Mouse (Mus musculus): ENCODE data around the gene Dnah7b.

GRCm38 (mm10) chr1:46066015-46066414, at the start of gene Dnah7b:
- no peak for TF ChIP-seq POLR2A (IDR thresholded peaks at IDR 0.05; ENCODE audit: borderline replicate concordance, extremely low read depth, insufficient read depth, insufficient read length, poor library complexity, severe bottlenecking)
- TF ChIP-seq CTCF (IDR thresholded peaks at IDR 0.05; ENCODE audit: borderline replicate concordance, extremely low read depth, insufficient read depth, insufficient read length) = no peak
